Mouse (Mus musculus) lung, postnatal 0 days (tissue): ENCODE results near the gene Rif1.

Experiments used
- CTCF ChIP-seq: IDR thresholded peaks from 2 replicates; pipeline ENCODE4 v1.5.1; 2016; ENCODE audit warnings: antibody characterized with exemption, mild to moderate bottlenecking
- EP300 ChIP-seq: IDR thresholded peaks from 2 replicates; pipeline ENCODE4 v1.6.1; 2016; ENCODE audit warnings: antibody characterized with exemption, mild to moderate bottlenecking, control low read depth

GRCm38 (mm10) chr2:52043485-52043884 lies 29.1 kb upstream of the Rif1 start:
- TF ChIP-seq CTCF (no peak), EP300 (no peak)
